Mouse (Mus musculus) C2C12 (cell line): ENCODE data around the gene Specc1l.
"Not testable (repeated sequence)": the region's sequence is repeated elsewhere in the genome, so short reads cannot be mapped to it uniquely, and the experiment has no call there.

Experiments
- CTCF ChIP-seq: IDR thresholded peaks from one replicate; pipeline ENCODE4 v1.5.1; 2011; ENCODE audit not compliant: control insufficient read depth, insufficient read depth, insufficient read length
- MAX ChIP-seq: IDR thresholded peaks from one replicate; pipeline ENCODE4 v1.6.1; 2011; ENCODE audit warnings: mild to moderate bottlenecking, control low read depth
- USF1 ChIP-seq: IDR thresholded peaks from one replicate; pipeline ENCODE4 v1.6.1; 2011; ENCODE audit warnings: low read depth, mild to moderate bottlenecking, control low read depth, moderate library complexity

- not testable (repeated sequence) for TF ChIP-seq CTCF, USF1, MAX
Observed at GRCm38 (mm10) chr10:75292206-75292605, 80.3 kb downstream of the Specc1l start.
